Mouse (Mus musculus): ENCODE measurements around the gene Cutal. TPM values are rescaled to one million over a fixed set of nuclear protein-coding genes. Genes with fewer than 3 reads are reported as not detected.

Gene Cutal
- polyA plus RNA-seq, 1 experiment from 2014 or later = 1.1 TPM

GRCm38 (mm10) chr2:34900412-34900811 lies 26.2 kb downstream of the Cutal start:
- Histone ChIP-seq H3K4me3 (replicated peaks; ENCODE audit: low read length) (no peak overlapping the region), H3K4me2 (ENCODE audit: low read depth, low read length) (no peak overlapping the region), H3K27ac (ENCODE audit: low read length) (no peak overlapping the region), H3K9ac (ENCODE audit: low read length) (no peak overlapping the region), H3K4me1 (ENCODE audit: control insufficient read depth, insufficient read depth, low read length) (peaks cover 14% of the 10 kb centered on the region; the same call in 1 of the 2 replicates), H3K9me3 (replicated peaks; ENCODE audit: control insufficient read depth, low read length) (no peaks in the 10 kb centered on the region), H3K27me3 (ENCODE audit: control insufficient read depth, insufficient read depth, low read length) (no peaks in the 10 kb centered on the region), H3K36me3 (ENCODE audit: control insufficient read depth, insufficient read depth, low read length) (no peaks in the 10 kb centered on the region)
- ATAC-seq (ENCODE audit: insufficient read depth, low FRiP score) = no peak
- 95% methylated on average over 1 of the region's 1 CpGs for WGBS

GRCm38 (mm10) chr2:34901726-34902125 lies 27.5 kb downstream of the Cutal start:
- no peak overlapping the region for H3K4me3 ChIP-seq (replicated peaks; ENCODE audit: low read length)
- no peaks in the 10 kb centered on the region for H3K36me3 ChIP-seq (ENCODE audit: control insufficient read depth, insufficient read depth, low read length)
- no peak overlapping the region for H3K9ac ChIP-seq (ENCODE audit: low read length)
- H3K4me2 ChIP-seq (ENCODE audit: low read depth, low read length) = no peak overlapping the region
- ATAC-seq (ENCODE audit: insufficient read depth, low FRiP score) = no peak
- no peak overlapping the region for H3K27ac ChIP-seq (ENCODE audit: low read length)
- H3K27me3 ChIP-seq (ENCODE audit: control insufficient read depth, insufficient read depth, low read length) = no peaks in the 10 kb centered on the region
- 74% methylated on average over 4 of the region's 4 CpGs for WGBS
- H3K9me3 ChIP-seq (replicated peaks; ENCODE audit: control insufficient read depth, low read length) = no peaks in the 10 kb centered on the region
- peaks cover 17% of the 10 kb centered on the region; the same call in 1 of the 2 replicates for H3K4me1 ChIP-seq (ENCODE audit: control insufficient read depth, insufficient read depth, low read length)

- H3K9me3 ChIP-seq (replicated peaks; ENCODE audit: control insufficient read depth, low read length) = no peaks in the 10 kb centered on the region
- H3K9ac ChIP-seq (ENCODE audit: low read length) = no peak overlapping the region
- no peak overlapping the region for H3K27ac ChIP-seq (ENCODE audit: low read length)
- no peak overlapping the region for H3K4me3 ChIP-seq (replicated peaks; ENCODE audit: low read length)
- no peak for ATAC-seq (ENCODE audit: insufficient read depth, low FRiP score)
- no peak overlapping the region for H3K4me2 ChIP-seq (ENCODE audit: low read depth, low read length)
- no peaks in the 10 kb centered on the region for H3K27me3 ChIP-seq (ENCODE audit: control insufficient read depth, insufficient read depth, low read length)
- 72% methylated on average over 6 of the region's 6 CpGs for WGBS
- no peaks in the 10 kb centered on the region for H3K36me3 ChIP-seq (ENCODE audit: control insufficient read depth, insufficient read depth, low read length)
- peaks cover 21% of the 10 kb centered on the region; the same call in 1 of the 2 replicates for H3K4me1 ChIP-seq (ENCODE audit: control insufficient read depth, insufficient read depth, low read length)
These were observed 28.5 kb downstream of the Cutal start for GRCm38 (mm10) chr2:34902731-34903130.

- H3K4me2 ChIP-seq (ENCODE audit: low read depth, low read length) = no peak overlapping the region
- no peak overlapping the region for H3K4me3 ChIP-seq (replicated peaks; ENCODE audit: low read length)
- no peaks in the 10 kb centered on the region for H3K27me3 ChIP-seq (ENCODE audit: control insufficient read depth, insufficient read depth, low read length)
- no peaks in the 10 kb centered on the region for H3K9me3 ChIP-seq (replicated peaks; ENCODE audit: control insufficient read depth, low read length)
- H3K4me1 ChIP-seq (ENCODE audit: control insufficient read depth, insufficient read depth, low read length) = peaks cover 21% of the 10 kb centered on the region; the same call in 1 of the 2 replicates
- H3K27ac ChIP-seq (ENCODE audit: low read length) = no peak overlapping the region
- no peak for ATAC-seq (ENCODE audit: insufficient read depth, low FRiP score)
- no peak overlapping the region for H3K9ac ChIP-seq (ENCODE audit: low read length)
- H3K36me3 ChIP-seq (ENCODE audit: control insufficient read depth, insufficient read depth, low read length) = no peaks in the 10 kb centered on the region
- 91% methylated on average over 7 of the region's 7 CpGs for WGBS
These were observed 29.0 kb downstream of the Cutal start for GRCm38 (mm10) chr2:34903191-34903590.

GRCm38 (mm10) chr2:34903652-34904405 lies 29.6 kb downstream of the Cutal start:
- H3K4me1 ChIP-seq (ENCODE audit: control insufficient read depth, insufficient read depth, low read length) = peaks cover 21% of the 10 kb centered on the region; the same call in 1 of the 2 replicates
- H3K27me3 ChIP-seq (ENCODE audit: control insufficient read depth, insufficient read depth, low read length) = no peaks in the 10 kb centered on the region
- H3K27ac ChIP-seq (ENCODE audit: low read length) = peak overlapping the region; percentile 48; the same call in 1 of the 2 replicates
- H3K4me3 ChIP-seq (replicated peaks; ENCODE audit: low read length) = no peak overlapping the region
- H3K4me2 ChIP-seq (ENCODE audit: low read depth, low read length) = 0 out of 2 replicates have a peak overlapping the region, but pooled peaks have one; percentile 65
- no peaks in the 10 kb centered on the region for H3K9me3 ChIP-seq (replicated peaks; ENCODE audit: control insufficient read depth, low read length)
- WGBS = 67% methylated on average over 4 of the region's 4 CpGs
- ATAC-seq (ENCODE audit: insufficient read depth, low FRiP score) = no peak
- no peak overlapping the region for H3K9ac ChIP-seq (ENCODE audit: low read length)
- no peaks in the 10 kb centered on the region for H3K36me3 ChIP-seq (ENCODE audit: control insufficient read depth, insufficient read depth, low read length)

GRCm38 (mm10) chr2:34904849-34905542 lies 30.8 kb downstream of the Cutal start:
- ATAC-seq (ENCODE audit: insufficient read depth, low FRiP score) = peak; percentile 98
- H3K27ac ChIP-seq (ENCODE audit: low read length) = peak overlapping the region; percentile 63
- H3K36me3 ChIP-seq (ENCODE audit: control insufficient read depth, insufficient read depth, low read length) = no peaks in the 10 kb centered on the region
- H3K4me2 ChIP-seq (ENCODE audit: low read depth, low read length) = peak overlapping the region; percentile 65
- H3K4me1 ChIP-seq (ENCODE audit: control insufficient read depth, insufficient read depth, low read length) = peaks cover 21% of the 10 kb centered on the region; the same call in 1 of the 2 replicates
- no peaks in the 10 kb centered on the region for H3K27me3 ChIP-seq (ENCODE audit: control insufficient read depth, insufficient read depth, low read length)
- peak overlapping the region; percentile 50; the same call in 1 of the 2 replicates for H3K9ac ChIP-seq (ENCODE audit: low read length)
- WGBS = under 1% methylated on average over 34 of the region's 34 CpGs
- H3K9me3 ChIP-seq (replicated peaks; ENCODE audit: control insufficient read depth, low read length) = no peaks in the 10 kb centered on the region
- peak overlapping the region; percentile 39 for H3K4me3 ChIP-seq (replicated peaks; ENCODE audit: low read length)

GRCm38 (mm10) chr2:34906426-34906825 lies 32.2 kb downstream of the Cutal start:
- H3K4me3 ChIP-seq (replicated peaks; ENCODE audit: low read length) = no peak overlapping the region
- peaks cover 21% of the 10 kb centered on the region; the same call in 1 of the 2 replicates for H3K4me1 ChIP-seq (ENCODE audit: control insufficient read depth, insufficient read depth, low read length)
- ATAC-seq (ENCODE audit: insufficient read depth, low FRiP score) = no peak
- no peaks in the 10 kb centered on the region for H3K27me3 ChIP-seq (ENCODE audit: control insufficient read depth, insufficient read depth, low read length)
- H3K9ac ChIP-seq (ENCODE audit: low read length) = no peak overlapping the region
- no peaks in the 10 kb centered on the region for H3K9me3 ChIP-seq (replicated peaks; ENCODE audit: control insufficient read depth, low read length)
- H3K4me2 ChIP-seq (ENCODE audit: low read depth, low read length) = no peak overlapping the region
- no peak overlapping the region for H3K27ac ChIP-seq (ENCODE audit: low read length)
- H3K36me3 ChIP-seq (ENCODE audit: control insufficient read depth, insufficient read depth, low read length) = no peaks in the 10 kb centered on the region
- 66% methylated on average over 6 of the region's 6 CpGs for WGBS

GRCm38 (mm10) chr2:34906861-34907604 lies 32.8 kb downstream of the Cutal start:
- Histone ChIP-seq H3K27me3 (ENCODE audit: control insufficient read depth, insufficient read depth, low read length) (no peaks in the 10 kb centered on the region), H3K36me3 (ENCODE audit: control insufficient read depth, insufficient read depth, low read length) (no peaks in the 10 kb centered on the region), H3K27ac (ENCODE audit: low read length) (no peak overlapping the region), H3K4me3 (replicated peaks; ENCODE audit: low read length) (no peak overlapping the region), H3K9me3 (replicated peaks; ENCODE audit: control insufficient read depth, low read length) (no peaks in the 10 kb centered on the region), H3K4me1 (ENCODE audit: control insufficient read depth, insufficient read depth, low read length) (peaks cover 21% of the 10 kb centered on the region; the same call in 1 of the 2 replicates), H3K9ac (ENCODE audit: low read length) (no peak overlapping the region), H3K4me2 (ENCODE audit: low read depth, low read length) (no peak overlapping the region)
- WGBS = 52% methylated on average over 12 of the region's 12 CpGs
- no peak for ATAC-seq (ENCODE audit: insufficient read depth, low FRiP score)
